Mouse (Mus musculus) brain, adult 2 months (tissue): ENCODE results near the gene Mosmo.
"Not testable (repeated sequence)": the region's sequence is repeated elsewhere in the genome, so short reads cannot be mapped to it uniquely, and the experiment has no call there.

Experiments used
- DNase-seq: peaks from one replicate; pipeline ENCODE4 v3.0.0; 2011; ENCODE audit warnings: low read depth, low spot score

The Mosmo gene

GRCm38 (mm10) chr7:120699586-120699985 is 22.2 kb downstream of the Mosmo start:
- no peak for DNase-seq

- no peak for DNase-seq
These were observed 26.5 kb downstream of the Mosmo start for GRCm38 (mm10) chr7:120703888-120704287.

- DNase-seq = peak; percentile 78
These were observed 34.7 kb downstream of the Mosmo start for GRCm38 (mm10) chr7:120712071-120712470.

GRCm38 (mm10) chr7:120713225-120713624 is 35.8 kb downstream of the Mosmo start:
- DNase-seq = no peak

- DNase-seq = not testable (repeated sequence)
These were observed 36.5 kb downstream of the Mosmo start for GRCm38 (mm10) chr7:120713951-120714350.

- DNase-seq = peak; percentile 27
These were observed 39.8 kb downstream of the Mosmo start for GRCm38 (mm10) chr7:120717261-120717660.

GRCm38 (mm10) chr7:120721051-120721450 is 43.6 kb downstream of the Mosmo start:
- DNase-seq = no peak

GRCm38 (mm10) chr7:120721456-120721855 is 44.0 kb downstream of the Mosmo start:
- no peak for DNase-seq

GRCm38 (mm10) chr7:120722063-120722462 is 44.6 kb downstream of the Mosmo start:
- DNase-seq = no peak

GRCm38 (mm10) chr7:120722839-120723278 is 45.4 kb downstream of the Mosmo start:
- peak; percentile 67 for DNase-seq

GRCm38 (mm10) chr7:120727581-120727980 is 50.2 kb downstream of the Mosmo start:
- peak; percentile 86 for DNase-seq

GRCm38 (mm10) chr7:120729635-120730034 is 52.2 kb downstream of the Mosmo start:
- no peak for DNase-seq

- DNase-seq = no peak
These were observed 55.5 kb downstream of the Mosmo start for GRCm38 (mm10) chr7:120732906-120733305.

- DNase-seq = no peak
These were observed 61.6 kb downstream of the Mosmo start, which contains the start of gene Vwa3a for GRCm38 (mm10) chr7:120739018-120739417. Gene Vwa3a, plus strand, starts transcription at chr7:120739318.

- DNase-seq = peak; percentile 83
These were observed 62.2 kb downstream of the Mosmo start for GRCm38 (mm10) chr7:120739558-120740101.

- DNase-seq = no peak
These were observed 66.2 kb downstream of the Mosmo start for GRCm38 (mm10) chr7:120743366-120744351.

GRCm38 (mm10) chr7:120744606-120745005 is 67.2 kb downstream of the Mosmo start:
- DNase-seq = no peak

- DNase-seq = no peak
These were observed 68.6 kb downstream of the Mosmo start for GRCm38 (mm10) chr7:120746029-120746428.

- no peak for DNase-seq
These were observed 69.4 kb downstream of the Mosmo start for GRCm38 (mm10) chr7:120746821-120747220.

GRCm38 (mm10) chr7:120748478-120748877 is 71.1 kb downstream of the Mosmo start:
- no peak for DNase-seq

GRCm38 (mm10) chr7:120751330-120751729 is 73.9 kb downstream of the Mosmo start:
- DNase-seq = no peak

- DNase-seq = peak; percentile 78
These were observed 74.5 kb downstream of the Mosmo start for GRCm38 (mm10) chr7:120751906-120752305.

GRCm38 (mm10) chr7:120754671-120755070 is 77.3 kb downstream of the Mosmo start:
- DNase-seq = peak; percentile 91
